Comparison of ENCODE assay signal across 8 mouse cellular contexts in the genomic region with DNA sequence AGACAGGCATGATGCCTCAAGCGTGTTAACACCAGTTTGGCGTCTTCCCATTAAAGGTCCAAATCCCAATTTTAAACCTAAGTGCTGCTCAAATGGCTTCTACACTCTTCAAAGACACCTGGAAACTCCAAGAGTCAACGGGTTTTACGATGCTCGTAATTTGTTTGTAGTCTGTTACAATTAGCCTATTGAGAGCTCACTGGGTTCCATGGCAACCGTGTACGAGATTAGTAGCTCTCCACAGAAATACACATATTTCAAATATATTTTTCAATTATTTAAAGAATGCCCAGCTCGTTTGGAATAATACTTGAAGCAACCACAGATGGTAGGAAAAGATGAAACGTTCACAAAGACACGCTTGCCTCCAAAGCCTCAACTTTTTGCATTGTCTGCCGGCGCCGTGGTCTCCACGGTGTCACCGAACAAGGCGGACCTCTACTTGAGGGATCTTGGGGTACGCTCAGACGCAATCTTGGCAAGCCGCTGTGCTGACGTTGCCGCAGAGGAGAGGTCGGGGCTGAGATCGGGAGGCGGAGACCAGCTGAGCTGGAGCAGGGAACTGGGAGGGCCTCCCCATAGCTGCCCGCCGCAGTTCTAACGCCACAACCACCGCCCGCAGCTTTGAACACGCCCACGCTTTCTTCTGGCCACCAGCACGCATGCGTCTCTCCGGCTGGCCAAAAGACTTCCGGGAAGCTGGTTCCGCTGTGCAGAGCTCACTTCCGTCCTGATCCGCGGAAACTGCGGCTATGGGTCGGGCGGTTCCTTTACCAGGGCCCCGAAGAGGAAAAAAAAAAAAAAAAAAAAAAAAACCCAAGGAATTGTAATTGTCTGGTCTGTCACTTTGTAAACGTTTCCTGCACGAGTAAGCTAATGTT. TPM values are rescaled to one million over a fixed set of nuclear protein-coding genes. Genes with fewer than 3 reads are reported as not detected.
DNase-seq lines count a peak whose midpoint lies in the region; ATAC-seq and TF ChIP-seq lines count a peak whose summit lies in the region.

No protein-coding gene starts in this region.

- H3K27ac ChIP-seq in gastrocnemius, adult 2 months: peak overlapping the region; percentile 98
- peak overlapping the region; percentile 98 for H3K27ac ChIP-seq in hindbrain, postnatal 0 days
- H3K27ac ChIP-seq in left cerebral cortex, adult 2 months: peak overlapping the region; percentile 97

- peak overlapping the region; percentile 100 for H3K4me3 ChIP-seq in gastrocnemius, adult 2 months
- peak overlapping the region; percentile 88 for H3K4me3 ChIP-seq in hindbrain, postnatal 0 days (ENCODE audit: low read length)
- H3K4me3 ChIP-seq in left cerebral cortex, adult 2 months: peak overlapping the region; percentile 94

- peak; percentile 85 for ATAC-seq in common myeloid progenitor, adult 5-6 weeks (replicated peaks; ENCODE audit: low read depth, poor library complexity, severe bottlenecking)
- peak; percentile 92 for ATAC-seq in hindbrain, postnatal 0 days
- ATAC-seq in megakaryocyte, adult 5-6 weeks (ENCODE audit: poor library complexity, severe bottlenecking): peak; percentile 87

- H3K4me1 ChIP-seq in hindbrain, postnatal 0 days (ENCODE audit: insufficient read depth, low read length): peaks cover 5% of the 10 kb centered on the region

- no peaks in the 10 kb centered on the region for H3K9me3 ChIP-seq in hindbrain, postnatal 0 days (ENCODE audit: low read length)

- no peaks in the 10 kb centered on the region for H3K36me3 ChIP-seq in hindbrain, postnatal 0 days (ENCODE audit: insufficient read depth, low read length)

- intact Hi-C loops in gastrocnemius, adult 2 months (cut with DNase I): loop anchor here (5.0 to 10.0 kb wide), 3 partner anchors 52 to 687 kb away; no protein-coding TSS in a partner anchor
- intact Hi-C loops in left cerebral cortex, adult 2 months (cut with DNase I): loop anchor here (5.0 to 10.0 kb wide), 2 partner anchors 687 to 839 kb away; a partner anchor contains a TSS

- no peak for TF ChIP-seq CTCF in gastrocnemius, adult 2 months (IDR thresholded peaks at IDR 0.05)
- TF ChIP-seq CTCF in hindbrain, postnatal 0 days (IDR thresholded peaks at IDR 0.05; ENCODE audit: low read depth): no peak
- no peak for TF ChIP-seq CTCF in left cerebral cortex, adult 2 months (IDR thresholded peaks at IDR 0.05)

- peak overlapping the region; percentile 74 for H3K9ac ChIP-seq in hindbrain, postnatal 0 days (replicated peaks; ENCODE audit: low read length)

- peak overlapping the region; percentile 86 for H3K4me2 ChIP-seq in hindbrain, postnatal 0 days (ENCODE audit: low read depth, low read length)

- peak; percentile 98 for DNase-seq in ZHBTc4 (ENCODE audit: low read depth, low spot score)
- DNase-seq in gastrocnemius, adult 2 months: peak; percentile 97
- DNase-seq in hindbrain, postnatal 0 days (ENCODE audit: low spot score): peak; percentile 98
- DNase-seq in left cerebral cortex, adult 2 months (ENCODE audit: extremely low spot score in 1 of 2, low spot score in 2 of 2): peak; percentile 93 to 94
- DNase-seq in right cerebral cortex, adult 2 months (ENCODE audit: low spot score in 2 of 2): peak; percentile 95
- DNase-seq in urinary bladder, postnatal 14 days (ENCODE audit: low spot score): peak; percentile 95

- H3K27me3 ChIP-seq in hindbrain, postnatal 0 days (ENCODE audit: insufficient read depth, low read length): no peaks in the 10 kb centered on the region

- 2% methylated on average over 45 of the region's 45 CpGs for WGBS in hindbrain, postnatal 0 days

RNA-seq across cellular contexts. Expression of a gene that starts 1.1 kb away (rescaled TPM):
- 183 and 199 TPM in 2 replicates for total RNA-seq in common myeloid progenitor, adult 5-6 weeks (2017)
- total RNA-seq in gastrocnemius, adult 2 months (2021): 10 to 100 TPM; 29.2 to 31.1 TPM
- 22.0 and 29.9 TPM in 2 replicates for total RNA-seq in hindbrain, postnatal 0 days (2014; rRNA removed)
- polyA plus RNA-seq in hindbrain, postnatal 0 days (2015; fragmentation: Nextera tagmentation; extraction: Ambion mirVana): 54.4 and 66.9 TPM in 2 replicates
- 10 to 100 TPM; 95.6 to 95.8 TPM for total RNA-seq in left cerebral cortex, adult 2 months (2021)
- 79.1 and 89.2 TPM in 2 replicates for total RNA-seq in megakaryocyte, adult 5-6 weeks (2015)
- total RNA-seq in megakaryocyte, adult 5-6 weeks (2017): 94.9 and 116 TPM in 2 replicates

RNA-seq across cellular contexts. Expression of a gene that starts 50.1 kb away (rescaled TPM):
- 0.64 TPM in 1 of 2 replicates, not detected in the other for total RNA-seq in common myeloid progenitor, adult 5-6 weeks (2017)
- under 1 TPM in 1 of 2 experiments, not detected in 1; 0.13 TPM for total RNA-seq in gastrocnemius, adult 2 months (2021)
- total RNA-seq in hindbrain, postnatal 0 days (2014; rRNA removed): 0.16 and 0.32 TPM in 2 replicates
- 1.2 TPM in 2 replicates for polyA plus RNA-seq in hindbrain, postnatal 0 days (2015; fragmentation: Nextera tagmentation; extraction: Ambion mirVana)
- total RNA-seq in left cerebral cortex, adult 2 months (2021): under 1 TPM; 0.49 to 0.57 TPM
- total RNA-seq in megakaryocyte, adult 5-6 weeks (2015): not detected in 2 replicates
- not detected in 2 replicates for total RNA-seq in megakaryocyte, adult 5-6 weeks (2017)

RNA-seq across cellular contexts. Expression of a gene that starts 50.2 kb away (rescaled TPM):
- total RNA-seq in common myeloid progenitor, adult 5-6 weeks (2017): not detected in 2 replicates
- not detected for total RNA-seq in gastrocnemius, adult 2 months (2021)
- not detected in 2 replicates for total RNA-seq in hindbrain, postnatal 0 days (2014; rRNA removed)
- not detected in 2 replicates for polyA plus RNA-seq in hindbrain, postnatal 0 days (2015; fragmentation: Nextera tagmentation; extraction: Ambion mirVana)
- total RNA-seq in left cerebral cortex, adult 2 months (2021): not detected
- total RNA-seq in megakaryocyte, adult 5-6 weeks (2015): not detected in 2 replicates
- total RNA-seq in megakaryocyte, adult 5-6 weeks (2017): not detected in 2 replicates

Comparison
In these comparisons a context has a peak if more than half of its experiments do, and no peak if none do; other contexts are left out.
1. Peak in every context shown above with its lines: DNase-seq, ATAC-seq, H3K4me3 ChIP-seq and H3K27ac ChIP-seq.